Mouse (Mus musculus): ENCODE measurements around the gene Olfm2.

DNA sequence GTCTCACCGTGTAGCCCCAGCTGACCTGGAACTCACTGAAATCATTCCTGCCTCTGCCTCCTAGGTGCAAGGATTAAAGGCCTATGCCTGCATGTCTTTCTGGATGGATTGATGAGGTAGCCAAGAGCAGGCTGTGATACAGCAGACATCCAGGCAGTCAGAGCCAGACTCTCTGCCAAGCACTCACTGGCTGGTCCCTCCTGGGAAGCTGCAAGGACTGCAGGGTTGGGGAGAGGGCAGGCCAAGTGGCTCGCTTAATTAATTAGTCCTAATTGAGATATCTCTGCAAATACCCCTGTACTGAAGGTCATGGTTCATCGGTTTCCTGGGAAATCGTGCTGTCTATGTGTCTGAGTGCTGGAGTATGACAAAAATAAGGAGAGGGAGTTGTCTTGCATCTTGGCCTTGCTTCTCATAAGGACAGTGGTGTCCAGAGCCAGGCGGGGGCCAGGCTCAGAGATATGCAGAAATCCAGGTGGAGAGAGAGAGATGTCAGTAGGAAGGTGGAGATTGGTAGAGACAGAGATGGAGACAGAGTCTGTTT is 33.1 kb downstream of the Olfm2 start:
- no peak for TF ChIP-seq GATA1 (IDR thresholded peaks at IDR 0.05; ENCODE audit: low read length)
- no peak for TF ChIP-seq TAL1 (IDR thresholded peaks at IDR 0.05; ENCODE audit: low read length)

All from erythroblast, embryonic 14.5 days (primary cell).